Mouse (Mus musculus) cortical plate, adult 2 months (tissue): ENCODE measurements around the gene Tsc1.

Experiments
- CTCF ChIP-seq: fragments of 200-500 bp; IDR thresholded peaks from 2 replicates; pipeline ENCODE4 v1.5.1; 2011; ENCODE audit warnings: mild to moderate bottlenecking, control low read depth, low read length; ENCODE audit not compliant: insufficient read depth; ENCODE audit errors: extremely low read depth
- POLR2A ChIP-seq: fragments of 200-500 bp; IDR thresholded peaks from 2 replicates; pipeline ENCODE4 v1.6.1; 2011; ENCODE audit warnings: mild to moderate bottlenecking, low read length, control low read depth; ENCODE audit not compliant: insufficient read depth; ENCODE audit errors: extremely low read depth

- no peak for TF ChIP-seq CTCF
- no peak for TF ChIP-seq POLR2A
These were observed 33.5 kb upstream of the Tsc1 start for GRCm38 (mm10) chr2:28607341-28608165.
